Mouse (Mus musculus) E14TG2a.4 (cell line): ENCODE measurements around the gene Iqgap1.

Experiments
- CTCF ChIP-seq: conservative IDR thresholded peaks from 2 replicates; pipeline ENCODE4 v1.5.1; 2014; ENCODE audit warnings: low read length
- POU5F1 ChIP-seq: IDR thresholded peaks from 2 replicates; pipeline ENCODE4 v1.6.1; 2014; ENCODE audit warnings: low read length, borderline replicate concordance

DNA sequence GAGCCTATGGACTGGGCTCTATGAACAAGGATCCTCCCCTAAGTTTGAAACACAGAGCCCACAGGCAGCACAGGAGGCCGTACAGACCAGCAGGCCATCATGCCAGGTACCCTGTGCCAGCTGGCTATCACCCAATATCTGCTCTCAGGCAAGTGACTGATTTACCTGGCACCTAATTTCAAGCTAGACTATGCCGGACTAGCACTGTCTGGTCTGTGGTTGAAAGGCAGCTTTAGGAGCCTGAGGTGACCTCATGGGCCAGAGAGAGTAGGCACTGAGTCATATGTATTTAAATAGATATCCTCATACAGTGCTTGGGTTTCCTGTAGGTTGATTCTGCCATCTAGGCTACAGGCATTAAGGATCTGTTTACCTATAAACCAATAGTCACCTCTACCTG, 72.2 kb downstream of the Iqgap1 start:
- TF ChIP-seq CTCF (no peak), POU5F1 (no peak)
